Mouse (Mus musculus) embryonic facial prominence, embryonic 15.5 days (tissue): ENCODE measurements around the gene Prkra. TPM values are rescaled to one million over a fixed set of nuclear protein-coding genes. Genes with fewer than 3 reads are reported as not detected.

Experiments
- polyA plus RNA-seq: library from polyadenylated mRNA; unstranded; fragments of >200 nt; fragmentation: Nextera tagmentation; extraction: Ambion mirVana; gene quantifications from 2 replicates; pipeline ENCODE4 v1.2.1, GENCODE M21; 2015

Gene Prkra
- polyA plus RNA-seq, 1 experiment from 2014 or later = 56.7 TPM

Other genes with a start within 250 kb of the Prkra start
- 12.0 and 15.1 TPM in 2 replicates for gene Osbpl6, start 241.5 kb downstream of the Prkra start, polyA plus RNA-seq
- gene Pjvk, start 461 bp upstream of the Prkra start, polyA plus RNA-seq = 0.59 TPM in 1 of 2 replicates, not detected in the other
- gene Fkbp7, start 25.1 kb upstream of the Prkra start, polyA plus RNA-seq = 126 and 129 TPM in 2 replicates
- 10.6 and 11.5 TPM in 2 replicates for gene Plekha3, start 27.3 kb upstream of the Prkra start, polyA plus RNA-seq